Mouse (Mus musculus): ENCODE data around the gene Apobec1. TPM values are rescaled to one million over a fixed set of nuclear protein-coding genes. Genes with fewer than 3 reads are reported as not detected.

The Apobec1 gene
- total and polyA plus RNA-seq, 3 experiments, result 4.5 to 5.8 TPM; not detected in 1

GRCm38 (mm10) chr6:122565070-122565784, 37.0 kb downstream of the Apobec1 start:
- TF ChIP-seq TAL1 (IDR thresholded peaks at IDR 0.05; ENCODE audit: low read length), result no peak
- TF ChIP-seq ELF1 (IDR thresholded peaks at IDR 0.05; ENCODE audit: low read depth, low read length), result peak; percentile 50; the same call in 1 of the 2 replicates
- TF ChIP-seq CTCF (IDR thresholded peaks at IDR 0.05 in 2 of 3, conservative IDR thresholded peaks at IDR 0.05 in 1 of 3; ENCODE audit: control insufficient read depth in 1 of 3, insufficient read depth in 1 of 3, low read depth in 2 of 3, low read length in 3 of 3, poor library complexity in 1 of 3, severe bottlenecking in 1 of 3), result peak; percentile 12 to 44 (median 21); a peak in 3 of 6 replicates
- H3K27me3 ChIP-seq (ENCODE audit: control insufficient read depth in 1 of 2, insufficient read depth in 2 of 2, low read length in 2 of 2), result no peaks in the 10 kb centered on the region
- no peaks in the 10 kb centered on the region for H3K79me2 ChIP-seq (ENCODE audit: control insufficient read depth, insufficient read depth, low read length, poor library complexity)
- peaks cover 0 to 3% of the 10 kb centered on the region in 2 experiments; a peak in 2 of 4 replicates for H3K36me3 ChIP-seq (ENCODE audit: control insufficient read depth in 1 of 2, insufficient read depth in 2 of 2, low read length in 2 of 2)
- no peak overlapping the region for H3K9ac ChIP-seq (ENCODE audit: control insufficient read depth, low read depth, low read length, poor library complexity, severe bottlenecking)
- no peak overlapping the region for H3K4me3 ChIP-seq (ENCODE audit: control insufficient read depth in 1 of 2, insufficient read depth in 1 of 2, low read depth in 2 of 2, low read length in 2 of 2)
- peak; percentile 51 for DNase-seq (ENCODE audit: low read depth, low spot score)
- no peaks in the 10 kb centered on the region for H3K9me3 ChIP-seq (replicated peaks; ENCODE audit: insufficient read depth, low read length)
- peaks cover under 1 to 3% of the 10 kb centered on the region in 2 experiments; a peak in 3 of 4 replicates for H3K4me1 ChIP-seq (ENCODE audit: control insufficient read depth in 1 of 2, insufficient read depth in 2 of 2, low read length in 2 of 2)
- H3K27ac ChIP-seq (ENCODE audit: control insufficient read depth, low read depth, low read length), result no peak overlapping the region

- Histone ChIP-seq H3K4me1 (ENCODE audit: control insufficient read depth in 1 of 2, insufficient read depth in 2 of 2, low read length in 2 of 2) (peaks cover 4 to 6% of the 10 kb centered on the region in 2 experiments; a peak in 3 of 4 replicates), H3K4me3 (ENCODE audit: control insufficient read depth in 1 of 2, insufficient read depth in 1 of 2, low read depth in 2 of 2, low read length in 2 of 2) (no peak overlapping the region), H3K27me3 (ENCODE audit: control insufficient read depth in 1 of 2, insufficient read depth in 2 of 2, low read length in 2 of 2) (no peaks in the 10 kb centered on the region), H3K79me2 (ENCODE audit: control insufficient read depth, insufficient read depth, low read length, poor library complexity) (no peaks in the 10 kb centered on the region), H3K36me3 (ENCODE audit: control insufficient read depth in 1 of 2, insufficient read depth in 2 of 2, low read length in 2 of 2) (peaks cover 0 to 8% of the 10 kb centered on the region in 2 experiments; a peak in 2 of 4 replicates), H3K27ac (ENCODE audit: control insufficient read depth, low read depth, low read length) (no peak overlapping the region), H3K9me3 (replicated peaks; ENCODE audit: insufficient read depth, low read length) (no peaks in the 10 kb centered on the region), H3K9ac (ENCODE audit: control insufficient read depth, low read depth, low read length, poor library complexity, severe bottlenecking) (no peak overlapping the region)
- no peak for TF ChIP-seq MAX (IDR thresholded peaks at IDR 0.05; ENCODE audit: low read length)
- no peak for TF ChIP-seq UBTF (IDR thresholded peaks at IDR 0.05; ENCODE audit: borderline replicate concordance, insufficient read depth, low read depth, low read length)
- TF ChIP-seq MYC (IDR thresholded peaks at IDR 0.05; ENCODE audit: low read depth, low read length), result no peak
- TF ChIP-seq USF2 (IDR thresholded peaks at IDR 0.05; ENCODE audit: borderline replicate concordance in 1 of 2, insufficient read depth in 1 of 2, low read depth in 1 of 2, low read length in 2 of 2), result no peak
- no peak for TF ChIP-seq POLR2A (IDR thresholded peaks at IDR 0.05; ENCODE audit: control insufficient read depth in 1 of 2, insufficient read depth in 1 of 2, low read depth in 1 of 2, low read length in 2 of 2, poor library complexity in 1 of 2)
- TF ChIP-seq ZKSCAN1 (IDR thresholded peaks at IDR 0.05; ENCODE audit: low read depth, low read length), result no peak
- no peak for TF ChIP-seq ETS1 (IDR thresholded peaks at IDR 0.05; ENCODE audit: low read depth, low read length)
- TF ChIP-seq MAFK (IDR thresholded peaks at IDR 0.05; ENCODE audit: borderline replicate concordance, low read depth, low read length), result no peak
- no peak for TF ChIP-seq GATA1 (IDR thresholded peaks at IDR 0.05; ENCODE audit: low read depth, low read length)
- TF ChIP-seq SIN3A (IDR thresholded peaks at IDR 0.05; ENCODE audit: low read length), result no peak
- peak; percentile 48 for TF ChIP-seq SMC3 (IDR thresholded peaks at IDR 0.05; ENCODE audit: low read depth, low read length)
- TF ChIP-seq CHD1 (IDR thresholded peaks at IDR 0.05; ENCODE audit: low read depth, low read length), result no peak
- TF ChIP-seq NELFE (IDR thresholded peaks at IDR 0.05; ENCODE audit: low read depth, low read length), result no peak
- no peak for TF ChIP-seq TCF12 (IDR thresholded peaks at IDR 0.05; ENCODE audit: low read depth, low read length)
- no peak for TF ChIP-seq CHD2 (IDR thresholded peaks at IDR 0.05; ENCODE audit: low read length)
- TF ChIP-seq GABPA (IDR thresholded peaks at IDR 0.05; ENCODE audit: low read depth, low read length), result no peak
- TF ChIP-seq MEF2A (IDR thresholded peaks at IDR 0.05; ENCODE audit: extremely low read depth, insufficient replicate concordance, low read depth, low read length, poor library complexity, severe bottlenecking), result no peak
- TF ChIP-seq MAZ (IDR thresholded peaks at IDR 0.05; ENCODE audit: low read depth, low read length), result no peak
- TF ChIP-seq CTCF (IDR thresholded peaks at IDR 0.05 in 2 of 3, conservative IDR thresholded peaks at IDR 0.05 in 1 of 3; ENCODE audit: control insufficient read depth in 1 of 3, insufficient read depth in 1 of 3, low read depth in 2 of 3, low read length in 3 of 3, poor library complexity in 1 of 3, severe bottlenecking in 1 of 3), result peak; percentile 84 to 95 (median 86)
- TF ChIP-seq ZC3H11A (IDR thresholded peaks at IDR 0.05; ENCODE audit: low read depth, low read length), result peak; percentile 33; the same call in 1 of the 2 replicates
- peak; percentile 64 for TF ChIP-seq RAD21 (IDR thresholded peaks at IDR 0.05; ENCODE audit: low read depth, low read length)
- no peak for TF ChIP-seq NRF1 (IDR thresholded peaks at IDR 0.05; ENCODE audit: insufficient read depth, low read depth, low read length, poor library complexity, severe bottlenecking)
- peak; percentile 88 for TF ChIP-seq ZNF384 (IDR thresholded peaks at IDR 0.05; ENCODE audit: low read depth, low read length)
- DNase-seq (ENCODE audit: low read depth, low spot score), result peak; percentile 81
These were observed 39.8 kb downstream of the Apobec1 start for GRCm38 (mm10) chr6:122562463-122562862.

Data from MEL (cell line).